Mouse (Mus musculus) thymus, adult 2 months (tissue): ENCODE results near the gene Gm45021. TPM values are rescaled to one million over a fixed set of nuclear protein-coding genes. Genes with fewer than 3 reads are reported as not detected.

ENCODE experiments used
- DNase-seq: peaks from one replicate; pipeline ENCODE4 v3.0.0; 2021
- H3K27ac ChIP-seq: fragments of 200-500 bp; 2 replicates; pipeline ENCODE4 v1.5.1; 2012; ENCODE audit warnings: low read length, control low read depth; ENCODE audit not compliant: control insufficient read depth, insufficient read depth
- H3K27me3 ChIP-seq: fragments of 200-500 bp; 2 replicates; pipeline ENCODE4 v1.6.1; 2012; ENCODE audit warnings: mild to moderate bottlenecking, low read length, moderate library complexity, mixed read lengths; ENCODE audit not compliant: control insufficient read depth, insufficient read depth
- H3K36me3 ChIP-seq: fragments of 200-500 bp; 2 replicates; pipeline ENCODE4 v1.6.1; 2012; ENCODE audit warnings: mild to moderate bottlenecking, low read length, moderate library complexity; ENCODE audit not compliant: control insufficient read depth, insufficient read depth
- H3K4me1 ChIP-seq: fragments of 200-500 bp; replicated peaks from 2 replicates; pipeline ENCODE4 v1.6.1; 2012; ENCODE audit warnings: low read length; ENCODE audit not compliant: control insufficient read depth, insufficient read depth
- H3K4me3 ChIP-seq: fragments of 200-500 bp; 2 replicates; pipeline ENCODE4 v1.5.1; 2012; ENCODE audit warnings: mild to moderate bottlenecking, low read length, control low read depth, moderate library complexity; ENCODE audit not compliant: control insufficient read depth, insufficient read depth
- CTCF ChIP-seq: fragments of 200-500 bp; IDR thresholded peaks from 2 replicates; pipeline ENCODE4 v1.5.1; 2012; ENCODE audit warnings: mild to moderate bottlenecking, control low read depth, low read length, moderate library complexity, borderline replicate concordance; ENCODE audit not compliant: control insufficient read depth, poor library complexity, insufficient read depth; ENCODE audit errors: extremely low read depth
- POLR2A ChIP-seq: fragments of 200-500 bp; IDR thresholded peaks from 2 replicates; pipeline ENCODE4 v1.6.1; 2012; ENCODE audit warnings: mild to moderate bottlenecking, low read length, control low read depth, moderate library complexity; ENCODE audit not compliant: control insufficient read depth, poor library complexity, insufficient read depth; ENCODE audit errors: extremely low read depth
- WGBS: fragments of 180-500 bp; shearing (Covaris S2); methylation state at CpG from one replicate; pipeline ENCODE4 v1.1.7; 2018; 5-methylcytosine and 5-hydroxymethylcytosine counted together
- polyA plus RNA-seq: library from polyadenylated mRNA; depleted of rRNA; stranded (reverse); fragments of >200 nt; gene quantifications from 2 replicates; pipeline ENCODE4 v1.2.3, GENCODE M21; 2012

Gene Gm45021
- polyA plus RNA-seq, 1 experiment, result not detected

GRCm38 (mm10) chr6:48637811-48638500 is 48.5 kb downstream of the Gm45021 start:
- DNase-seq, result no peak
- Histone ChIP-seq H3K4me3 (no peak overlapping the region), H3K27me3 (no peaks in the 10 kb centered on the region), H3K27ac (no peak overlapping the region), H3K36me3 (no peaks in the 10 kb centered on the region), H3K4me1 (no peaks in the 10 kb centered on the region)
- WGBS, result 81% methylated on average over 6 of the region's 6 CpGs
- TF ChIP-seq POLR2A, result no peak
- TF ChIP-seq CTCF, result no peak

GRCm38 (mm10) chr6:48638553-48638952 is 49.1 kb downstream of the Gm45021 start:
- 80% methylated on average over 2 of the region's 2 CpGs for WGBS
- no peak for DNase-seq
- no peak overlapping the region for H3K27ac ChIP-seq

GRCm38 (mm10) chr6:48641391-48641790 is 52.0 kb downstream of the Gm45021 start:
- WGBS, result 90% methylated on average over 6 of the region's 6 CpGs
- TF ChIP-seq POLR2A, result no peak
- no peak for TF ChIP-seq CTCF
- H3K27me3 ChIP-seq, result no peaks in the 10 kb centered on the region
- 0 out of 2 replicates have a peak, but pooled peaks cover 3% of the 10 kb centered on the region for H3K4me1 ChIP-seq
- H3K4me3 ChIP-seq, result no peak overlapping the region
- DNase-seq, result no peak
- no peak overlapping the region for H3K27ac ChIP-seq
- H3K36me3 ChIP-seq, result no peaks in the 10 kb centered on the region

More at GRCm38 (mm10) chr6:48638553-48638952, 49.1 kb downstream of the Gm45021 start:
- Histone ChIP-seq H3K36me3 (no peaks in the 10 kb centered on the region), H3K4me3 (no peak overlapping the region), H3K4me1 (no peaks in the 10 kb centered on the region), H3K27me3 (no peaks in the 10 kb centered on the region)
- TF ChIP-seq POLR2A (no peak), CTCF (no peak)

GRCm38 (mm10) chr6:48642764-48643292 is 53.4 kb downstream of the Gm45021 start:
- no peaks in the 10 kb centered on the region for H3K27me3 ChIP-seq
- H3K4me1 ChIP-seq, result peaks cover 4% of the 10 kb centered on the region
- no peak overlapping the region for H3K27ac ChIP-seq
- TF ChIP-seq CTCF (no peak), POLR2A (no peak)
- no peaks in the 10 kb centered on the region for H3K36me3 ChIP-seq
- H3K4me3 ChIP-seq, result no peak overlapping the region
- WGBS, result 22% methylated on average over 4 of the region's 4 CpGs
- no peak for DNase-seq

- no peak overlapping the region for H3K27ac ChIP-seq
Measured at GRCm38 (mm10) chr6:48645660-48646308, 56.4 kb downstream of the Gm45021 start.

GRCm38 (mm10) chr6:48646309-48646690 is 56.9 kb downstream of the Gm45021 start:
- Histone ChIP-seq H3K27ac (no peak overlapping the region), H3K4me1 (peaks cover 20% of the 10 kb centered on the region), H3K27me3 (no peaks in the 10 kb centered on the region), H3K4me3 (no peak overlapping the region), H3K36me3 (peaks cover 17% of the 10 kb centered on the region)
- WGBS, result 83% methylated on average over 4 of the region's 4 CpGs
- no peak for TF ChIP-seq POLR2A
- TF ChIP-seq CTCF, result no peak
- DNase-seq, result no peak

More at GRCm38 (mm10) chr6:48645660-48646308, 56.4 kb downstream of the Gm45021 start:
- DNase-seq, result peak; percentile 78
- H3K27me3 ChIP-seq, result no peaks in the 10 kb centered on the region
- H3K4me3 ChIP-seq, result no peak overlapping the region
- no peak for TF ChIP-seq CTCF
- TF ChIP-seq POLR2A, result no peak
- WGBS, result 6% methylated on average over 12 of the region's 12 CpGs
- peaks cover 20% of the 10 kb centered on the region for H3K4me1 ChIP-seq
- H3K36me3 ChIP-seq, result peaks cover 11% of the 10 kb centered on the region
